Mouse (Mus musculus) stomach, postnatal 0 days (tissue): ENCODE measurements around the gene Syce3.

ENCODE experiments used
- CTCF ChIP-seq: IDR thresholded peaks from 2 replicates; pipeline ENCODE4 v1.5.1; 2016; ENCODE audit warnings: antibody characterized with exemption, low read depth, mild to moderate bottlenecking, moderate library complexity
- EP300 ChIP-seq: optimal IDR thresholded peaks from 2 replicates; pipeline ENCODE3; 2016; ENCODE audit warnings: antibody characterized with exemption

DNA sequence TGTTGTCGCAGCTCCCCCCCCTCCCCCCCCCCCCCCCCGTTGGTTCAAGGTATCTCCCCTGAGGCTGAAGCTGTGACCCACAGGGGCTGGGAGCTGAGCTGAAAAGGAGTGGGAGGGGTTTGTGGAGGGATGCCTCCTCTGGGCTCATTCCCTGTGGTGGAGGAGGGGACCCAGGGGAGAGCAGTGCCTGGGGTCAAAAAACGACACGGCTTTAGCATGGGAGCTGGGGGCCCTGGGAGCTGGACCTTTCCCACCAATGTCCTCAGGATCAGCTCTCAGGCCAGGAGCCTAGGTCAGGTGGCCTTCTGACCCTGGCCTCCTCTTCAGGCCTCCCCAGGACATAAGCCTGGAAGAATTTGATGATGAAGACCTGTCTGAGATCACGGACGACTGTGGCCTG, 44.6 kb upstream of the Syce3 start:
- TF ChIP-seq CTCF (no peak), EP300 (no peak)
